Mouse (Mus musculus) embryonic facial prominence, embryonic 11.5 days (tissue): ENCODE data around the gene Erbb3. TPM values are rescaled to one million over a fixed set of nuclear protein-coding genes. Genes with fewer than 3 reads are reported as not detected.
A peak's percentile ranks its signal among the peaks of the same experiment; 100 is the strongest.
"Not testable (repeated sequence)": the region's sequence is repeated elsewhere in the genome, so short reads cannot be mapped to it uniquely, and the experiment has no call there.

Experiments
- ATAC-seq: fragments of 200-750 bp; cut with Nextera tagmentation; replicated peaks from 2 replicates; pipeline ENCODE4 v1.8.0; 2017; ENCODE audit warnings: low read depth; ENCODE audit not compliant: insufficient number of reproducible peaks, low FRiP score, low TSS enrichment
- DNase-seq: peaks from one replicate; pipeline ENCODE4 v3.0.0-alpha.2; 2015; ENCODE audit warnings: low spot score
- H3K27ac ChIP-seq: fragments of 300-500 bp; sonication (generic); replicated peaks from 2 replicates; pipeline ENCODE4 v1.5.1; 2014; ENCODE audit warnings: mild to moderate bottlenecking, low read depth, low read length, control low read depth
- H3K27me3 ChIP-seq: fragments of 300-500 bp; sonication (generic); 2 replicates; pipeline ENCODE4 v1.6.1; 2014; ENCODE audit warnings: mild to moderate bottlenecking, low read length, moderate library complexity, mixed read lengths; ENCODE audit not compliant: control insufficient read depth, insufficient read depth
- H3K36me3 ChIP-seq: fragments of 300-500 bp; sonication (generic); replicated peaks from 2 replicates; pipeline ENCODE4 v1.6.1; 2014; ENCODE audit warnings: low read depth, mild to moderate bottlenecking, low read length, moderate library complexity, mixed read lengths; ENCODE audit not compliant: control insufficient read depth, insufficient read depth
- H3K4me1 ChIP-seq: fragments of 300-500 bp; sonication (generic); 2 replicates; pipeline ENCODE4 v1.6.1; 2014; ENCODE audit warnings: low read length, mixed read lengths; ENCODE audit not compliant: control insufficient read depth, insufficient read depth
- H3K4me2 ChIP-seq: fragments of 300-500 bp; sonication (generic); 2 replicates; pipeline ENCODE4 v1.6.1; 2014; ENCODE audit warnings: low read depth, mild to moderate bottlenecking, control low read depth, low read length, moderate library complexity
- H3K4me3 ChIP-seq: fragments of 300-500 bp; sonication (generic); 2 replicates; pipeline ENCODE4 v1.5.1; 2014; ENCODE audit warnings: low read depth, low read length, control low read depth
- H3K9ac ChIP-seq: fragments of 300-500 bp; sonication (generic); replicated peaks from 2 replicates; pipeline ENCODE4 v1.6.1; 2014; ENCODE audit warnings: mild to moderate bottlenecking, control low read depth, low read length
- H3K9me3 ChIP-seq: fragments of 300-500 bp; sonication (generic); replicated peaks from 2 replicates; pipeline ENCODE4 v1.6.1; 2016; ENCODE audit warnings: mild to moderate bottlenecking, low read length, inconsistent platforms, mixed read lengths; ENCODE audit not compliant: control insufficient read depth
- WGBS: fragments of 180-500 bp; shearing (Covaris S2); extraction: QIAGEN DNeasy Blood & Tissue Kit; methylation state at CpG from one replicate; pipeline ENCODE4 v1.1.7; 2014; 5-methylcytosine and 5-hydroxymethylcytosine counted together
- polyA plus RNA-seq: library from polyadenylated mRNA; unstranded; fragments of >200 nt; fragmentation: Nextera tagmentation; extraction: Ambion mirVana; gene quantifications from 2 replicates; pipeline ENCODE4 v1.2.1, GENCODE M21; 2014

Erbb3 gene
- polyA plus RNA-seq, 1 experiment from 2014 or later: 10.6 TPM

DNA sequence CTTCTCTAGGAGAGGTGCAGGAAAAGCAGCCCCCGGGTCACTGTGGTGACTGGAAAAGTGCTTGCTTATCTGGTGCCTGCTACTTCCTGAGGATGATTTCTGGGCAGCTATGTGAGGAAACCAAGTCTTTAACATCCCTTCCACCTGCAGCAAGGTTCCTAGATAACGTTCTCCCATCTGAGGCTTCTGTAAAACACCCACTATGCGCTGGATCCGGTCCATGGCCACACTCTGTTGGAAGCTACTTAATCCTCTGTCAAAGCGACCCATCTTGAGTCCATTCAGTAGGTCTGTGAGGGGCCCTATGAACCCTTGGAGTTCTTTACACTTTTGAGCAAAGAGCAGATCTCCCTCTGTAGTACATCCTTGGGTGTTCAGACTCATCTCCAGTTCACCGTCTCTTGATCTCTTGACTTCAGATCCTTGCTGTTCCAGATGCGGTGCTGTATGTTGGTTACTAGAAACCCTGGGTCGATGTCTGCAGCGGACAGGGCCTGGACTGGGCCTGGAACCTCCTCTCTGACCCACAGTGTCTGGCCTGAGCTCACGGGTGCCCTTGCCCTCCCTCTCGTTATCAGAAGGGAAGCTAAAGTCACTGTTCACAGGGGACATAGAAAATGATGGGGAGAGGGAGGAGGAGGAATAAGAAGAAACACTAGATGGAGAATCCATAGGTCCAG is 39.2 kb downstream of the Erbb3 start:
- H3K36me3 ChIP-seq, H3K4me3 ChIP-seq, ATAC-seq, H3K9ac ChIP-seq, H3K9me3 ChIP-seq, H3K4me1 ChIP-seq, H3K27me3 ChIP-seq, H3K4me2 ChIP-seq, DNase-seq, H3K27ac ChIP-seq: not testable (repeated sequence)
- WGBS: 91% methylated on average over 11 of the region's 11 CpGs

GRCm38 (mm10) chr10:128549682-128550057 is 39.8 kb downstream of the Erbb3 start:
- H3K27ac ChIP-seq, H3K27me3 ChIP-seq, H3K9ac ChIP-seq, H3K4me2 ChIP-seq, H3K4me1 ChIP-seq, ATAC-seq, H3K4me3 ChIP-seq, DNase-seq, H3K36me3 ChIP-seq, H3K9me3 ChIP-seq: not testable (repeated sequence)
- 63% methylated on average over 6 of the region's 6 CpGs for WGBS

- ATAC-seq (peak; percentile 84), DNase-seq (peak; percentile 98)
- Histone ChIP-seq H3K27ac (peak within 1 kb of the TSS; percentile 86), H3K9ac (peak within 1 kb of the TSS; percentile 92), H3K36me3 (peaks cover 5% of the 10 kb centered on the region), H3K4me3 (peak within 1 kb of the TSS; percentile 74), H3K9me3 (no peaks in the 10 kb centered on the region), H3K27me3 (no peaks in the 10 kb centered on the region), H3K4me1 (no peaks in the 10 kb centered on the region), H3K4me2 (peak within 1 kb of the TSS; percentile 68)
- under 1% methylated on average over 31 of the region's 31 CpGs for WGBS
Observed at GRCm38 (mm10) chr10:128548947-128549681, 40.3 kb downstream of the Erbb3 start, which contains the start of gene Rpl41. Rpl41 (minus strand) TSS chr10:128549305.

DNA sequence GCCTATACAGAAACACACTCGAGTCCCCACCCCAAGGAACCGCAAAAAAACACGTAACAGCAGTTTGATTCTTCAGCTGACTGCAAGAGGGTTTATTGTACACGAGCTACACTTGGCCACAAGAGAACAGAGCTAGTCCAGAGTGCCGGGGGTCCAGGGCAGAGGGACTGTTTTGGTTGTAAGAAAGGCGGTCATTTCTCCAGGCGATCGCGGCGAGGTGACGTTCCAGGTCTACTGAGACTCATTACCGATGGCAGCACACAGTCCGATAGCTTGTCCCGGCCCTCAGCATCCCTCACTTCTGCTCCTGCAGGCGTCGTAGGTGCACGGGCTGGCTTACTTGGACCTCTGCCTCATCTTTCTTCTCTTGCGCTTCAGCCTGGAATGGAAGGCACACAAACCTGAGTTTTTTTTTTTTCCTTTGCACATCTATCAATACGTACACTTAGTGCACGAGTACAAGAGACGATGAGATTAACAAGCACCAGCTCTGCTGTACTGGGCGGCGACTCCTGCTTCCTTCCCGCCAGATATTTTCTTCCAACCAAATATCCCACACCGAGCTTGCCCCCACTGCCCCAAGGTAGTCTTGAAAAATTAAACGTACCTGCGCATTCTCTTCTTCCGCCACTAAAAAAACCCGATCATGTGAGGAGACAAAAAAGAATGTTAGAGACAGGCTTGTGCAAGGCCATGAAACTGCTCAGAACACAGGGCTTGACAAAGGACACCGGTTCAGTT is 41.2 kb downstream of the Erbb3 start:
- WGBS: 0% methylated on average over 21 of the region's 30 CpGs
- H3K4me3 ChIP-seq: peak overlapping the region; percentile 74
- H3K4me2 ChIP-seq: peak overlapping the region; percentile 68
- H3K9me3 ChIP-seq, H3K4me1 ChIP-seq, H3K27me3 ChIP-seq, ATAC-seq: not testable (repeated sequence)
- H3K9ac ChIP-seq: peak overlapping the region; percentile 92
- H3K27ac ChIP-seq: peak overlapping the region; percentile 86
- H3K36me3 ChIP-seq: peaks cover 12% of the 10 kb centered on the region
- peak; percentile 25 for DNase-seq

DNA sequence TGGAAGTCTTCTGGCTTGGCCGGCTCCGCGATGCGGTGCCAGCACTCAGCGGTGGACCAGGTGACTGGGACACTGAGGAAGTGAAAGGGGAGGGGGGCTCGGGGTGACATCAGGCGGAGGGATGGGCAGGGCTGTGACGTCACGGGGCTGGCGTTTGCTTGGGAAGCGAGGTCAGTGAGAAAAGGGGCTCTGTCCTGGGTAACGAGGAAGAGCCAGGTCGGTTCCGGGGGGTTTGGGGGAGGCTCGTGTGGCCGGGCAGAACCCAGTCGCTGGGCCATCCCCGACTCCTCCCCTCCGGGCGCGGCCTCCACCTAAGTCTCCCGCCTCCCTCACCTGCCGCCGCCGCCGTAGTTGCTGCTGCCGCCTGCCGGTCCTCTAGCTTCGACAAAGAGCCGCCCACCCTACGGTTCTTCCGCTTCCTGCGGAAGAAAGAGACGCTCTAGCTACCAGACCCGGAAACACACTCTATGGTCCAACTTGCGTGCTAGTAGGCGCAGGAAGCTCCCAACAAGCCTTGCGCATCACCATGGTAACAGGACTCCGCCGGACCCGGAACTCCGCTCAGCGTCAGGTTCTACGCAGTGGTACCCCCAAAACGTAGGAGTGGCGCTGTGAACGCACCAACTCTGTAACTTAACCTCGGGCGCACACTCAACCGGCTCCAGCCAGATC is 42.0 kb downstream of the Erbb3 start, which contains the start of gene Zc3h10:
Gene Zc3h10, minus strand, starts transcription at position 414 of the 672 bp plus-strand sequence.
- Histone ChIP-seq H3K27ac (peak within 1 kb of the TSS; percentile 86), H3K4me3 (peak within 1 kb of the TSS; percentile 74), H3K4me1 (no peaks in the 10 kb centered on the region), H3K9ac (peak within 1 kb of the TSS; percentile 92), H3K36me3 (peaks cover 12% of the 10 kb centered on the region), H3K4me2 (peak within 1 kb of the TSS; percentile 68), H3K9me3 (no peaks in the 10 kb centered on the region), H3K27me3 (no peaks in the 10 kb centered on the region)
- ATAC-seq: peak; percentile 91
- WGBS: 0% methylated on average over 49 of the region's 50 CpGs
- peak; percentile 99 for DNase-seq

DNA sequence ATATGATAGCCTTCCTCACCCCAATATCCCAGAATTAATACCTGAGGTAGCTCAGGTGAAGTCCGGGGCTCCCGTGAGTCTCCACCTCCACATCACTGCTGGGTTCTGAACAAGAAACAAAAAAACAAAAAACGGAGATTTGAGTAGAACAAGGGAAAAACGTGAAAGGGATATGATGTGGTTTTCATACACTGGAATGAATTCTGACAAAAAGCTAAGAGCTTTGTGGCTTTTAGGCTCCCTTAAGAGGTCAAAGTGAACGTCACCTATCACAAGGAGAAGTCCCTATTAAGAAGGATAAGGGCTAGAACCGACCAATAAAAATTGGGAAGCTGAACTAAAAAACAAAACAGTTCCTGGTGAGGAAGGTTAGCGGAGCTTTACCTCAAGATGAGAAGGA is 42.7 kb downstream of the Erbb3 start:
- no peak for DNase-seq
- peak overlapping the region; percentile 68 for H3K4me2 ChIP-seq
- H3K27ac ChIP-seq: no peak overlapping the region
- H3K4me1 ChIP-seq: no peaks in the 10 kb centered on the region
- H3K4me3 ChIP-seq: peak overlapping the region; percentile 74
- ATAC-seq: no peak
- WGBS: 22% methylated on average over 7 of the region's 7 CpGs
- no peaks in the 10 kb centered on the region for H3K27me3 ChIP-seq
- H3K9ac ChIP-seq: peak overlapping the region; percentile 92
- H3K9me3 ChIP-seq: no peaks in the 10 kb centered on the region
- peaks cover 12% of the 10 kb centered on the region for H3K36me3 ChIP-seq

DNA sequence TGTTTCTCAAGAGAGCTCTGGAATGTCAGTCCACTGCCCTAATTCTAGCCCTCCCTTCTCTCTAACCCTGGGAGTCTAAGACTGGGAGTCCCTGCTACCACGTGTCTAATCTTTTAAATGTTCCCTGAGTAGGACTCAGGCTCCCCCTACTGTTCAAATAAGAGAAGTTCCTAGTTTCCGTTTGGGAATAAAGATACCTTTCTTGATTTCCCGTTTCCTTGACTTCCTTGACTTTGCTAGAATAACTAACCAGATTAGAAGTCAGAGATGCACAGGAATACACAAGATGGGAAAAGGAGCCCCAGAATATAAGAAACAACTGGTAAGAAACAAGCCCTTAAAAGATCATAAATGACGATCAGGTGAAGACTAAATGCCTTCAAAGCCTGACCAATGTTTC is 43.1 kb downstream of the Erbb3 start:
- WGBS: 14% methylated on average over 4 of the region's 4 CpGs
- Histone ChIP-seq H3K27ac (no peak overlapping the region), H3K4me1 (no peaks in the 10 kb centered on the region), H3K4me2 (peak overlapping the region; percentile 68), H3K27me3 (no peaks in the 10 kb centered on the region), H3K4me3 (peak overlapping the region; percentile 74; the same call in 1 of the 2 replicates), H3K36me3 (peaks cover 12% of the 10 kb centered on the region), H3K9ac (no peak overlapping the region), H3K9me3 (no peaks in the 10 kb centered on the region)
- ATAC-seq: no peak
- peak; percentile 82 for DNase-seq
